Mouse (Mus musculus) olfactory bulb, adult 2 months (tissue): ENCODE results near the gene Igfn1.

Experiments
- CTCF ChIP-seq: fragments of 200-500 bp; IDR thresholded peaks from 2 replicates; pipeline ENCODE4 v1.5.1; 2012; ENCODE audit warnings: low read depth, mild to moderate bottlenecking, low read length, moderate library complexity; ENCODE audit not compliant: insufficient read depth
- POLR2A ChIP-seq: fragments of 200-500 bp; IDR thresholded peaks from 2 replicates; pipeline ENCODE4 v1.6.1; 2012; ENCODE audit warnings: mild to moderate bottlenecking, low read depth, low read length, moderate library complexity; ENCODE audit not compliant: insufficient read depth

- no peak for TF ChIP-seq CTCF
- no peak for TF ChIP-seq POLR2A
Measured at GRCm38 (mm10) chr1:136047432-136047831, 41.3 kb upstream of the Igfn1 start.
